Mouse (Mus musculus) cerebellum, adult 2 months (tissue): ENCODE data around the gene Asb15.
A peak's percentile ranks its signal among the peaks of the same experiment; 100 is the strongest.

Experiments
- CTCF ChIP-seq: fragments of 200-500 bp; IDR thresholded peaks from 2 replicates; pipeline ENCODE4 v1.5.1; 2011; ENCODE audit warnings: low read depth, mild to moderate bottlenecking, control low read depth, low read length, moderate library complexity, borderline replicate concordance; ENCODE audit not compliant: insufficient read depth
- POLR2A ChIP-seq: fragments of 200-500 bp; IDR thresholded peaks from 2 replicates; pipeline ENCODE4 v1.6.1; 2011; ENCODE audit warnings: low read length, control low read depth, borderline replicate concordance; ENCODE audit not compliant: insufficient read depth

DNA sequence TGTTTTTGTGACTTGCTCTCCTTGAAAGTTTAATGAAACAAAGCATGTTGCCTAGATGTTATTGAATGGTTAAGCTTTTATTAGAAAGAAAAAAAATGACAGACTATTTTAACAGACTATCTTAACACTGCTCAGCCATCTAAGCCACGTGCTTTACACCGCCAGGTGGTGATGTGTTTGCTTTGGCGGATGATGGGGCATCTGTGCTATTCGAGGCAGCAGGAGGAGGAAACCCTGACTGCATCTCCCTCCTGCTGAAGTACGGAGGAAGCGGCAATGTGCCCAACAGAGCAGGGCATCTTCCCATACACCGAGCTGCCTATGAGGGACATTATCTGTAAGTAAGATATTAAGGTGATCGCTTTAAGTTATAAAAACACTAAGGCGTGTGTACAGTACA, 36.1 kb downstream of the Asb15 start:
- TF ChIP-seq CTCF = peak; percentile 18; the same call in 1 of the 2 replicates
- no peak for TF ChIP-seq POLR2A
